ENCODE assay signal across 12 mouse cellular contexts in genomic region chr11:106381011-106381410, GRCm38 (mm10). TPM values are rescaled to one million over a fixed set of nuclear protein-coding genes. Genes with fewer than 3 reads are reported as not detected.
DNase-seq lines count a peak whose midpoint lies in the region; ATAC-seq lines count a peak whose summit lies in the region.
"Had no signal": no experiment of that assay in that cellular context is flagged by ENCODE, and none has a peak within 500 bp of the region (broad histone marks: within the 10 kb centered on the region; RNA-seq: fewer than 3 reads in every experiment).

No protein-coding gene starts in this region.

- no peak for DNase-seq in heart, embryonic 10.5 days (ENCODE audit: low spot score)
- DNase-seq in heart, adult 9 months (ENCODE audit: low spot score in 2 of 2), result no peak
- DNase-seq in lung, postnatal 14 days, result no peak
- no peak for DNase-seq in left cerebral cortex, postnatal 4 days
- no peak for DNase-seq in left cerebral cortex, adult 8-10 months (ENCODE audit: low spot score in 2 of 2)
- DNase-seq: forebrain, postnatal 0 days; retina, postnatal 1 day had no signal

- intact Hi-C loops in left cerebral cortex, postnatal 4 days (cut with DNase I), result no loop called here

- no peaks in the 10 kb centered on the region for H3K9me3 ChIP-seq in heart, embryonic 10.5 days
- H3K9me3 ChIP-seq in lung, embryonic 15.5 days, result no peaks in the 10 kb centered on the region
- no peaks in the 10 kb centered on the region for H3K9me3 ChIP-seq in intestine, embryonic 15.5 days
- no peaks in the 10 kb centered on the region for H3K9me3 ChIP-seq in stomach, embryonic 15.5 days
- H3K9me3 ChIP-seq: hindbrain, embryonic 15.5 days had no signal

- 70% methylated on average over 11 of the region's 11 CpGs for WGBS in heart, embryonic 10.5 days
- WGBS in lung, embryonic 15.5 days, result 77% methylated on average over 11 of the region's 11 CpGs
- 77% methylated on average over 11 of the region's 11 CpGs for WGBS in intestine, embryonic 15.5 days
- 77% methylated on average over 11 of the region's 11 CpGs for WGBS in stomach, embryonic 15.5 days

- ATAC-seq in lung, embryonic 15.5 days (ENCODE audit: borderline replicate concordance, extremely low read depth, low FRiP score, low TSS enrichment), result no peak
- no peak for ATAC-seq in intestine, embryonic 15.5 days
- ATAC-seq in stomach, embryonic 15.5 days (ENCODE audit: insufficient read depth, low FRiP score, low read depth), result no peak
- ATAC-seq: forebrain, postnatal 0 days had no signal

- H3K36me3 ChIP-seq in heart, embryonic 10.5 days, result 0 out of 2 replicates have a peak, but pooled peaks cover 8% of the 10 kb centered on the region
- H3K36me3 ChIP-seq in lung, embryonic 15.5 days, result no peaks in the 10 kb centered on the region
- H3K36me3 ChIP-seq in intestine, embryonic 15.5 days, result no peaks in the 10 kb centered on the region
- no peaks in the 10 kb centered on the region for H3K36me3 ChIP-seq in stomach, embryonic 15.5 days
- H3K36me3 ChIP-seq: hindbrain, embryonic 15.5 days had no signal

- H3K27me3 ChIP-seq in heart, embryonic 10.5 days (ENCODE audit: insufficient read depth, poor library complexity, severe bottlenecking), result 0 out of 2 replicates have a peak, but pooled peaks cover 6% of the 10 kb centered on the region
- H3K27me3 ChIP-seq in lung, embryonic 15.5 days, result no peaks in the 10 kb centered on the region
- no peaks in the 10 kb centered on the region for H3K27me3 ChIP-seq in intestine, embryonic 15.5 days (replicated peaks)
- H3K27me3 ChIP-seq in stomach, embryonic 15.5 days (replicated peaks), result no peaks in the 10 kb centered on the region
- H3K27me3 ChIP-seq: hindbrain, embryonic 15.5 days had no signal

- no peak overlapping the region for H3K9ac ChIP-seq in lung, embryonic 15.5 days
- no peak overlapping the region; the same call in 1 of the 2 replicates for H3K9ac ChIP-seq in intestine, embryonic 15.5 days
- H3K9ac ChIP-seq in stomach, embryonic 15.5 days, result no peak overlapping the region
- H3K9ac ChIP-seq: forebrain, postnatal 0 days; hindbrain, embryonic 15.5 days had no signal

- H3K4me2 ChIP-seq in lung, embryonic 15.5 days, result peak overlapping the region; percentile 30
- no peak overlapping the region for H3K4me2 ChIP-seq in intestine, embryonic 15.5 days (replicated peaks)
- peak overlapping the region; percentile 5; the same call in 1 of the 2 replicates for H3K4me2 ChIP-seq in stomach, embryonic 15.5 days

- peak overlapping the region; percentile 80; the same call in 1 of the 2 replicates for H3K27ac ChIP-seq in heart, embryonic 10.5 days
- no peak overlapping the region for H3K27ac ChIP-seq in lung, embryonic 15.5 days
- H3K27ac ChIP-seq in intestine, embryonic 15.5 days, result no peak overlapping the region
- no peak overlapping the region for H3K27ac ChIP-seq in stomach, embryonic 15.5 days
- H3K27ac ChIP-seq: hindbrain, embryonic 15.5 days had no signal

- H3K4me3 ChIP-seq in heart, embryonic 10.5 days, result peak overlapping the region; percentile 51
- peak overlapping the region; percentile 40 for H3K4me3 ChIP-seq in lung, embryonic 15.5 days
- peak overlapping the region; percentile 3; the same call in 1 of the 2 replicates for H3K4me3 ChIP-seq in intestine, embryonic 15.5 days (replicated peaks)
- H3K4me3 ChIP-seq in stomach, embryonic 15.5 days (replicated peaks), result no peak overlapping the region; the same call in 1 of the 2 replicates
- H3K4me3 ChIP-seq: hindbrain, embryonic 15.5 days had no signal

- peaks cover 15% of the 10 kb centered on the region; the same call in 1 of the 2 replicates for H3K4me1 ChIP-seq in heart, embryonic 10.5 days
- H3K4me1 ChIP-seq in lung, embryonic 15.5 days, result no peaks in the 10 kb centered on the region
- no peaks in the 10 kb centered on the region for H3K4me1 ChIP-seq in intestine, embryonic 15.5 days (replicated peaks)
- no peaks in the 10 kb centered on the region for H3K4me1 ChIP-seq in stomach, embryonic 15.5 days
- H3K4me1 ChIP-seq: hindbrain, embryonic 15.5 days had no signal

RNA-seq across cellular contexts. Expression of gene Icam2, which starts 6.9 kb away (rescaled TPM):
- 58.8 and 69.1 TPM in 2 replicates for polyA plus RNA-seq in heart, embryonic 10.5 days (2016; fragmentation: Nextera tagmentation; extraction: Ambion mirVana)
- 93.5 and 99.2 TPM in 2 replicates for polyA plus RNA-seq in lung, embryonic 15.5 days (2015; fragmentation: Nextera tagmentation; extraction: Ambion mirVana)
- polyA plus RNA-seq in intestine, embryonic 15.5 days (2015; fragmentation: Nextera tagmentation; extraction: Ambion mirVana), result 38.1 and 39.3 TPM in 2 replicates
- polyA plus RNA-seq in stomach, embryonic 15.5 days (2015; fragmentation: Nextera tagmentation; extraction: Ambion mirVana), result 35.3 and 38.5 TPM in 2 replicates
- 1 to 10 TPM; 4.4 to 6.2 TPM for total RNA-seq in left cerebral cortex, postnatal 4 days (2021)
- total RNA-seq in left cerebral cortex, adult 8-10 months (2022), result 1 to 10 TPM; 2.0 to 2.3 (median 2.2) TPM

RNA-seq across cellular contexts. Expression of gene Prr29, which starts 15.7 kb away (rescaled TPM):
- 0.11 and 0.21 TPM in 2 replicates for polyA plus RNA-seq in heart, embryonic 10.5 days (2016; fragmentation: Nextera tagmentation; extraction: Ambion mirVana)
- 0.93 and 1.1 TPM in 2 replicates for polyA plus RNA-seq in lung, embryonic 15.5 days (2015; fragmentation: Nextera tagmentation; extraction: Ambion mirVana)
- polyA plus RNA-seq in intestine, embryonic 15.5 days (2015; fragmentation: Nextera tagmentation; extraction: Ambion mirVana), result 0.34 and 0.69 TPM in 2 replicates
- 0.31 and 0.66 TPM in 2 replicates for polyA plus RNA-seq in stomach, embryonic 15.5 days (2015; fragmentation: Nextera tagmentation; extraction: Ambion mirVana)
- not detected for total RNA-seq in left cerebral cortex, postnatal 4 days (2021)
- not detected for total RNA-seq in left cerebral cortex, adult 8-10 months (2022)
- total RNA-seq: forebrain, postnatal 0 days; left cerebral cortex, postnatal 36 days had no signal
- polyA plus RNA-seq: hindbrain, embryonic 15.5 days had no signal

RNA-seq across cellular contexts. Expression of gene Scn4a, which starts 27.9 kb away (rescaled TPM):
- polyA plus RNA-seq in heart, embryonic 10.5 days (2016; fragmentation: Nextera tagmentation; extraction: Ambion mirVana), result 0.20 and 0.44 TPM in 2 replicates
- polyA plus RNA-seq in lung, embryonic 15.5 days (2015; fragmentation: Nextera tagmentation; extraction: Ambion mirVana), result 0.06 and 0.16 TPM in 2 replicates
- 0.03 and 0.05 TPM in 2 replicates for polyA plus RNA-seq in intestine, embryonic 15.5 days (2015; fragmentation: Nextera tagmentation; extraction: Ambion mirVana)
- 0.03 and 0.05 TPM in 2 replicates for polyA plus RNA-seq in stomach, embryonic 15.5 days (2015; fragmentation: Nextera tagmentation; extraction: Ambion mirVana)
- not detected for total RNA-seq in left cerebral cortex, postnatal 4 days (2021)
- under 1 TPM in 3 of 4 experiments, not detected in 1; 0.04 to 0.43 (median 0.11) TPM for total RNA-seq in left cerebral cortex, adult 8-10 months (2022)
- total RNA-seq: forebrain, postnatal 0 days; left cerebral cortex, postnatal 36 days had no signal
- polyA plus RNA-seq: hindbrain, embryonic 15.5 days had no signal
